Mouse (Mus musculus): Measurements from ENCODE around the gene Spata32. TPM values are rescaled to one million over a fixed set of nuclear protein-coding genes. Genes with fewer than 3 reads are reported as not detected.

The Spata32 gene
- polyA plus RNA-seq (2012), result not detected in 2 replicates

DNA sequence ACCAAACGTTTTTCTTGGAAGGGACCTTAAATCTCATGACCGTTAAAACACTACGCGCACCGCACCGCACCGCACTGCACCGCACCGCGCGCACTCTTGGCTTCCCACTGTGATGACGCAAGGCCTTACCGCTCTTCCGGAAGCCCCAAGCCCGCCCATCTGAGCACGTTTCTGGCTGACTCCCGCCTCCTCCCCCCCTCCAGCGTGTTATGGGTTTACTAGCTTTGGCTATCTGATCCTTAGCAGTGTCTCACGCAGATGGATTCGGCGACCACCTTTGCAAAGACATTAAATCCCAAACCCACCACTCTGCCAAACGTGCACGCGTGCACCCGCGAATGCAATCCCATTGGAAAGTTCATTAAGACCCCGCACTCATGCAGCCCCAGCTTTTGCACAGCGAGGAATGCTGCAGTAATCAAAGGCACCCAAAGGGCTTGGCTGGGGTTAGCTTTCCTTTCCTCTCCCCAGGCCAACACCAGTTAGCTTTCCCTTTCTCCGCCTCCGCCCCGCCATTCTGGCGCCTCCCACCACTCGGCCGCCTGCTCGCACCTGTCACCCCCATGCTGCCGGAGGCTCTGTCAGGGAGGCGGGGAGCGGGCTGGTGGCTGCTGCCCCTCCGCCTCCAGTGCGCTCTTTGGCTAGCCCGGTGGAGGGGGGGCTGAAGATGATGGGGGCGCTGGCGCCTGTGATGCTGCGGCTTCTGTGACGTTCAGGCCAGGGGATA is at the start of gene Spata32:
Spata32 (minus strand) TSS at position 643 of the 727 bp plus-strand sequence.

DNA sequence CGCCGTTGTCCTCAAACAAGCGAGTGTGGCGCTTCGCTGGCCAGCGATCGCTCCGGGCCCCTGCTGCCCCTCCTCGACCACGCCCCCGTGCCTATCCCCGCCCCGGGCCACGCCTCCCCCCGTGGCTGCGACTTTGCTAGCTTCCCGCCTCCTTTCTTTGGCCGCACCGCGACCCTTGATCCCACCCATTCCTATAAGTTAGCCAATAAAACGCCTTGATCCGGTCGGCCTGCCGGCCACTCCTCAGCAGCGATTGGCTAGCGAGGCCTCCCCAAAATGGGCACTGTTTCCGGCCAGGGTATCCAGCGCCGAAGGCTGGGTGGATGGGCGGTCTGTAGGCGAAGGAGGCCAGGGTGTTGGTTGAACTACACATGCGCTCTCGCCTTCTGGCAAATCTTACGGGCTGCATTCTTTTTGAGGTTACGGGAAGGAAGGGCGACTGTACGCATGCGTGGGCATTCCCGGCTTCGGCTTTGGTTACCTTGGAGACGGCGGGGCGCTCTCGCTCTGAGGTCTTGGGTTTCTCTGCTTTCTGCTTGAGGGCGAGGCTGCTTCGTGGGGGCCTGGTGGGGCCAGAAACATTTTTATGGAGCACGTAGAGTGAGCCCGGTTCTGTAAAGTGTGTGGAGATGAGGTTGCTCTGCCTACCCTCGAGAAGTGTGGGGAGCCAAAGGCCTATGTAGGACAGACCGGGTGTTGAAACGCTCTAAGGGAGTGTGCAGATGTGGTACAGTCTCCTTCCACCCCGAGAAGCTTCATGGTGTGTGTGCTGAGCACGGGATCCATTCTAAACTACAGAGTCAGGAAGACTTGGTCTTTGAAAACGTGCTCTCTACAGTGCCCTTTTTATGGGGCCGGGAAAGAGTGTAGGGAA is 49.4 kb upstream of the Spata32 start, which contains the start of gene Map3k14:
Map3k14 (minus strand) TSS at position 127 of the 874 bp plus-strand sequence.

DNA sequence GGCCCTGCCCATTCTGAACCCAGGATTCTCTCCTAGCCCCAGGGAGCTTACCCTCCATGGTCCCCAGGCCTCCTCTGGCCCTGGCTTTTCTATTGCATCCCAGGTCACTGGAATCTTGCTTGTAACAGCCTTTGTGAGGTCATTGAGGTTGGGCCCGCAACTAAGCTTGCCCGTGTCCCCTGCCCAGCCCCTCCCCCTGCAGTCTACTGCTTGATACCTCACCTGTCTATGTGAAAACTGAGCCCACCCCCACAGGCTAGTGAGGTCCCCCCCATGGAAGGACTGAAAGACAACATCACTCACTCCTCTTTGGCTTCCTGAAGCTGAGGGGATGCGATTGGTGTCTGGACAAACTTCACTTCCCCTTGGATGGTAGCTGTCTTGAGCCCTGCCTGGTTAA is 9.8 kb downstream of the Spata32 start, which contains the start of gene 1700023F06Rik:
1700023F06Rik (minus strand) TSS at position 101 of the 400 bp plus-strand sequence.

DNA sequence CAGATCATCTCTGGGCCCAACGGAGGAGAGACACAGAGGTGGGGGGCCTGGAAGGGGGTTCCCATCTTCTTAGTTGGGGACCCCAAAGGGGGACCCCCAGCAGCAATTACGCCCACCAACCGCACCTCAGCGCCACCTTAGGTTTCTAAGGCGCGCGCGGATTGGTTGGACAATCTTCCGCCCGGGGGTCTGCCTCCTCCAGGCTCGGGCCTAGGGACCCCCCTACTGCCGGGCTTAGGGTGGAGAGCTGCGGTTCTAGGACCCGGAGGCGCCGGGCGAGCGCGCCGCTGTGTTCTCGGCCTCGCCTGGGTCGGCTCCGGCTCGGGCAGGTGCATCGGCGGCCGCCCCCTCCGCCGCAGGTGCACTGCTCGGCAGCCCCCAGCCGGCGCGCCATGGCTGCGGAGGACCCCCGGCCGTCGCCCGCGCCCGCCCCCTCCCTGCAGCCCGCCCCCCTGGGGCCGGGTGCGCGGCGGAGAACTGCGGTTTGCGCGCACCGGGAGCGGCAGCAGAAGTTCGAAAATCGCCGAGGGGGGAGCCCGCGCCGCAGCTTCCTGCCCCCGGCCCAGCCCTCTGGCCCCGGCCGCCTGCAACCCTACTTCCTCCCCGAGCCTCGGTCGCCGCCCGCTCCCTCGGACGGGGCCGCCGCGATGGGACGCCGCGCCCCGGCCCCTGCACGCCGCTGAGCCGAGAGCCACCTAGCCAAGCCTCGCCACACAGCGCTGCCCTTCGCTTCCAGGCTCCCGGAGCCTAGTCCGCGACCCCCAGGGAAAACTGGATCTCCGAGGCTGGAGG is 47.5 kb downstream of the Spata32 start, which contains the start of gene Fmnl1:
Fmnl1 (plus strand) TSS at position 614 of the 792 bp plus-strand sequence.

Other genes with a start within 250 kb of the Spata32 start
- gene Nmt1, start 190.2 kb downstream of the Spata32 start, polyA plus RNA-seq (2012), result 8.9 and 14.0 TPM in 2 replicates
- 91.4 and 99.8 TPM in 2 replicates for gene Dcakd, start 190.1 kb downstream of the Spata32 start, polyA plus RNA-seq (2012)
- 0.39 and 1.1 TPM in 2 replicates for gene Plcd3, start 116.8 kb downstream of the Spata32 start, polyA plus RNA-seq (2012)
- 12.1 TPM in 2 replicates for gene Acbd4, start 116.8 kb downstream of the Spata32 start, polyA plus RNA-seq (2012)
- 41.2 and 64.6 TPM in 2 replicates for gene Hexim1, start 102.2 kb downstream of the Spata32 start, polyA plus RNA-seq (2012)
- gene Hexim2, start 86.0 kb downstream of the Spata32 start, polyA plus RNA-seq (2012), result 8.2 and 8.4 TPM in 2 replicates
- gene Fmnl1, start 47.3 kb downstream of the Spata32 start, polyA plus RNA-seq (2012), result 146 and 177 TPM in 2 replicates
- not detected in 2 replicates for gene 1700023F06Rik, start 9.9 kb downstream of the Spata32 start, polyA plus RNA-seq (2012)
- gene Map3k14, start 49.0 kb upstream of the Spata32 start, polyA plus RNA-seq (2012), result 8.7 and 10.8 TPM in 2 replicates
- 49.1 and 63.3 TPM in 2 replicates for gene Arhgap27, start 145.3 kb upstream of the Spata32 start, polyA plus RNA-seq (2012)
- 10.4 and 10.9 TPM in 2 replicates for gene Plekhm1, start 194.3 kb upstream of the Spata32 start, polyA plus RNA-seq (2012)